Mouse (Mus musculus) T-helper 1 cell (primary cell): ENCODE measurements at regions not wholly inside any gene's neighbourhood (a gene's known extent, or its start where the extent isn't known, plus 50 kb on each side); places are given as distances from the start of the nearest gene placed in this dataset.

Source experiments
- in situ Hi-C: fragments of 300-600 bp; cut with MboI, MseI; formaldehyde crosslinking; loops from one replicate; pipeline ENCODE4 v1.15.1; 2025; ENCODE audit warnings: high pct_unique_total_duplicates

DNA sequence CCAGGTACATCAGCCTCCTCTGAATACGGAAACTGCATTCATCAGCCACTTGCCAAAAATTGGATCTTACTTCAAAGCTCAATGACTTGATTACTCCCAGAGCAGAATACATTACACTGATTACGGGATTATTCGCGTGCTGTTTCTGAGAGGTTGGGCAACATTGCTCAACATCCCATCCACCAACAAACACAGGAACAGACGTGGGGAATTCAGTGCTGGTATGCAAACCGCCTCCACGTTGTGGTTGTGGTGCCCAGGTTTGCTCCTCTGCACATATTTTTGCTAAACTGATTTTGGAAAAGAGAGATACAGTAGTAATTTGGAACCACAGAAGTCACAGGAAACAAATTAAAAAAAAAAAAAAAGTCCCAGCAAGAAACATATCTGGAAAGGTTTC is 266.9 kb downstream of the Dhx15 start:
- in situ Hi-C loops, result no loop called here

DNA sequence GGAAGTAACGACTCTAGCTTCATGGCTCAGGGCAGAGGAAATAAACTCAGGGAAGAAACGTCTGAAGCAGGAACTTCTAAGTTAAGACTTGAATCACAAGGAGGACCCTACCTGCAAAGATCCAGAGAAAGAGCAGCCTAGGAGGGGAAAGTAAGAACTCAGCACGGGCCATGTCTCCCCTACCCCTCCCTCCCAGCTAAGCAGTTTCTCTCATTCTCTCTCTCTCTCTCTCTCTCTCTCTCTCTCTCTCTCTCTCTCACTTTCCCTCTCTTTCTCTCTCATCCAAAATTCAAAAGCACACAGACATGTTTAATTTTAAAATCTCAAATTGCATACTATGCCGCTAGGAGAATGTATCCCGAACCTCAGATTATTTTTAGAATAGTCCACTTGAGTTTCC is 267.3 kb downstream of the Dhx15 start:
- in situ Hi-C loops, result no loop called here

DNA sequence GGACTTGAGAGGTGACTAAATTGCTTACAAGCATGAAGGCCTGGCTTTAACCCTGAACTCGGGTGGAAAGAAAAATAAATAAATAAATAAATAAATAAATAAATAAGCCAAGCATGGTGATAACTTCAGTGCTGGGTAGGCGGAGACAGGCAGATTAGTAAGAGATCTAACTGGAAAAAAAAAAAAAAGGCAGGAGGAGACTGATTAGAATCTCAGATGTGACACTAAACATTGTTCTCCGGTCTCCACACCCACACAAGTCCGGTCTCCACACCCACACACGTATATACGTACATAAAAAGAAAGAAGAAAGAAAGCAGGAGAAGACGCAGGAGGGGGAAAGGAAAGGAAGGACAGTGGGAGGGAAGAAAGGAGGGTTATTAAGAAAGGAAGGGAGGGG is 267.8 kb downstream of the Dhx15 start:
- in situ Hi-C loops, result no loop called here

DNA sequence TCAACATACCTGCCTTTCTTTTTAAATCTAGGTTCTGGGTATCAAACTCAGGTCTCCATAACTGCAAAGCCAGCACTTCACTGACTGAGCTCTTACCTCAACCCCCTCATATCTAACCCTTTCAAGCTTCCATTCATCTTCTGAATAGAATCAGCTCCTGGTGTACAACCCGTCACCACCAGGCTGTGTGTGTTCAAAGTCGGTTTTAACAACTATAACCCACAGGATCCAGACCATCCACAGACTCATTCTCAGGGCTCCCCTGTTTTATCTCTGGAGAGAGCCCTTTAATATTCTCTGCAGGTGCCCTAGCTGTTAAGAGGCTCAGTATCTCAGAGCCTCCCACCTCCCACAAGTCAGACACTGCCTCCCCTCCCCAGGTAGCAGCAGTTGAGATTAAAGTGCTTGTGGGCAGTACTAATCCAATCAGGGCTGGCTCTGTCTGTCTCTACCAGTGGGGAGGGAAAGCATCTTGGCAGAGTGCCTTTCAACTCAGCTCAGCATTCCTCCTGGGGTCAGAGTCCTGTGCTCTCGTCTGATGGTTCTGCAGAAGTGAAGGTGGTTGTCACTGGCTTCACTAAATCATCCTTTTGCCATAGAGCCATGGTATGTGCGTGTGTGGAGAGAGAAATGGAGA is 272.4 kb downstream of the Dhx15 start:
- in situ Hi-C loops, result no loop called here

DNA sequence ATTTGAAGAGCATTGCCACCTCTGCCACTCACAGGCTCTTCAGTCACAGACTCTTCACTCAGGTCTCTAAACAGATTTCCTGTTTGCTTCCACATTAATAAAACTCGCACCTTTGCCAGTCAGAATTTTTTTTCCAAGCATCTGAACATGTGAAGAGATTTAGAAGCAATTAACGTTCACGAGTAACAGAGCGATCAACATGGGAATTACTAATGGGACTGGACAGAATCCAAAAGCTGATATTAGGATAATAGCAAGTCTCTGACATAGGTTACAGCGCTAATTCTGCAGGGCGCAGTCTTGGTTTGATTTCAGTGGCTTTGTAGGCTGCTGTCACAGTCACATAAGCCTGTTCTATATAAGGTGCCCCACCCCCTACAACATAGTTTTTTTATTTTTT is 275.6 kb downstream of the Dhx15 start:
- in situ Hi-C loops, result no loop called here

DNA sequence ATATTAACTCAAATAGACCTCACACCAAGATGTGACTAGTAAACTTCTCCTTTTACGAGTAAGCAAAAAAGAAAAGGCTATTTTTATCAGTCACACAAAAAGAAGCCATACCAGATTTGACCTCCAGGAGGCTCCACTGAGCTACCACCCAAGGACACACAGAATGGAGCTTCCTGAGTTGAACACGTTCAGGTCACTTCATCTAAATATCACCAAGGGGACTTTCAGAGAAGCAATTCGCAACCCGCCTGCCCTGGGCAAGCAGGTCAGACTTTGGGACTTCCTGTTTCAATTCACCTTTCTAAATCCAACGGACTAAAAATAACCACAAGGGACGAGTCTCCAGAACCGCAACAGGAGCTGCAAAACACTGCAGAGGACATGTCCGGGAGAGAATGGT is 281.5 kb downstream of the Dhx15 start:
- in situ Hi-C loops, result no loop called here

DNA sequence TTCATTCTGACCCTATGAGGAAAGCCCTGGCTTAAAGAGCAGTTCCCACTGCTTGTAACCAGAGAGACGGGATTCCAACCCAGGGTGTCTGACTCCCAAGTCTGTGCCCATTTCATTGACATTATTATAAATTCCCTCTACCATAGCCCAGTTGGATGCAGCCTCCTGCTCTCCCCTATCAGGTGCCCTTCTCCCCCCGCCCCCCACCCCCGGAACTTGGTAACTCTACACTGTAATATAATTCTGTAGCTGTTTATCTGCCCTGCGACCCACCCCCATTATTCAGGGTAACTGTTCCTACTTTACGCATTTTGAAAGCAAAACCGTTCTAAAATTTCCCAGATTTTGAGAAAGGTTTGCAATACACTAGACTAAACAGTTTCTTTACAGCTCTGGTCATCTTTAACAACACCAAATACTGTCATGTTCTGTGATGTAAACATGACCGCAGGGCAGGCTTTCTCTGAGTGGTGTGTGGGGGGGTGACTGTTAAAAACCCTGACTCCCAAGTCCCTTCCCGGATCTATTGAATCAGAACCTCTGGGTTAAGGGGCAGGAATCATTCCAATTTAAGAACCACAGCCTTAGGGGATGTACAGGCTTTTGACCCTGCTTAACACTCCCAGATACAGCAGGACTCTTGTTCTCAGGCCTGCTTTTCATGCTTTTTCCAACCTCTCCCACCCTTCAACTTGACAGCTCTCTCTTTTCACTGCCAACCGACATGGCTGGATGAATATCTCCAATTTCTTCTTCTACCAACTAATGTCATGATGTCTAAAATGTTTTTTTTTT is 283.8 kb downstream of the Dhx15 start:
- in situ Hi-C loops, result no loop called here

DNA sequence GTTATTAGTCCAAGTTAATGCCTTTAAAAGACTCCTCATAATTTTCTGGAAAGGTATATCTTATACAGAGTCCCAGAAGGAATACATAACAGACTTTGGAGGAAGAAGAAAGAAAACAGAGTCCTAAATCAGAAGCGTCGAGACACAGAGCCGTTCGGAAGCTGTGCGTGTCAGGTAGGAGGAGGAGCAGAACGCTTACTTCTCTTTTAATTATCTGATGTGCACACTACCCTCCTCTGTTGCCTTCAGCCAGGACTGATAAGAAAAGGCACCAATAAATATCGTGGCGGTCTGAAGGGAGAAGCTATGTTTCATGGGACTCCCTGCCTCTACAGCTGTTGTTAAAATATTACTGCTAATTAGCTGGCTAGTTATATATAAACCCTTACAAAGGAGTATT is 296.2 kb downstream of the Dhx15 start:
- in situ Hi-C loops, result no loop called here

DNA sequence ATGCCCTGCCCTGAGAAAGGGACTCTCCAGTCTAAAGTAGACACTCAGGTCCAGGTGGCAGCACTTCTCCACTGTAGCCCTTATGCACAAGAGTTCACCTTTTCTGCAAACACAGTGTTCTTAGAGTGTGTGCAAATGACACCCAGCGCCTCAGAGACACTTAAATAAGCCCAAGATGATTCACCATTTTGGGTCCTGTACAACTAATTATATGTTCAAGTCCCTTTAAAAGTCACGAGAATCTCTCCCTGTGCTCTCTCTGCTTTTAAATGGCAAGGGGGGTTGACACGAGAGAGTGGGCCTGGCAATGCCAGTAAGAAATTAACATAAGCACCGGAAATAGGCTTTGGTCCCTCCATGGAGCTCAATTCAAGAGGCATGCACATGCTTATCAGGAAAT is 299.0 kb downstream of the Dhx15 start:
- in situ Hi-C loops, result no loop called here

DNA sequence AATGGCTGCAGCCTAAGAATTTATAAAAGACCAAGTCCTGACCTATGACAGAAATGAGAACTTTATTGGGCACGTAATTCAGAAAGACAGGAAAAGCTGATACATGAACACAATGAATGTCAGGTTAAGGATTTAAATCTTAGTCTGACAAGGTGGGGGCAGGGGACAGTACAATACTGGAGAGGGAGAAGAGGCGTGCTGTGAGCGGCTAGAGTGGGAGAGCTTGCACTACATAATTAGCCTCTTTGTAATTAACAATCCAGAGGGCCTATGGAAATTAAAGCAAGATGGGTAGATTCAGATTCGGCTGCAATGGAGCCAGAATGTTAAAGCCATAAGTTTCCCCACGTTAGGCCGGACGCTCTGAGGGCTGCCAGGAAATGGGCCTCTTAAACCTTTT is 301.9 kb downstream of the Dhx15 start:
- in situ Hi-C loops, result no loop called here

DNA sequence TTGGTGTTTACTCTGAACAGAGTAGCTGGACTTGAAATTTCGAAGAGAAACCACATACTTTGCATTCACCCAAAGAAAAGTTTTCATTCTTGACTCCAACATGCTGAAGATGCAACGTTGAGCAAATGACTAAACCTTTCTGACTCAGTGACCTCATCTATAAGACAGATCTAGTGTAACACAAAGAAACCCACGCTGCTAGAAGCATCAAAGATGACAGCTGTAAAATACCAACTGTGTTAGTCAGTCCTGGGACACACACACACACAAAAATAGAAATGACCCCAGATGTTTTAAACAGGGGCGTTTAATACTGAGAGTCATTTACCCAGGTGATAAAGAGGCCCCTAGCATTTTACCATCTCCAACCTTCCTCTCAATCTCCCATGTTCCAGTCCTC is 307.7 kb downstream of the Dhx15 start:
- in situ Hi-C loops, result no loop called here

DNA sequence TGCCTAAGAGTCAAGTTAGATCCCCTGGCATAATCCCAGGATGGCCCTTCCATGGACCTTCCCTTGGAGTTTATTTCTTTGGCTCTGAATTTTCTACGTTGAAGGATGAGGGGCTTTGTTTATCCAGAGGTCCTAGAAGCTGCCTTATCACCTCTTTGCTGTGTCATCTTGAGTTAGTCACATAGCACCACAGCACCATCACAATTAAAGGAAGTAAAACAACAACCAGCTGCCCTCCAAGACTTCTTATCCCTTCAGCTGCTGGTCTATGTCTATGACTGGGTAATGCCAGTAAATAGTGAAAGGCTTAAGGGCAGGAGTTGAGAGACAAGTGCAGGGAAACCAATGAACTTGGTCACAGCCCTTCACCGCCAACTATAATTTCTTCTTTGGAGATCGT is 308.1 kb downstream of the Dhx15 start:
- in situ Hi-C loops, result no loop called here

DNA sequence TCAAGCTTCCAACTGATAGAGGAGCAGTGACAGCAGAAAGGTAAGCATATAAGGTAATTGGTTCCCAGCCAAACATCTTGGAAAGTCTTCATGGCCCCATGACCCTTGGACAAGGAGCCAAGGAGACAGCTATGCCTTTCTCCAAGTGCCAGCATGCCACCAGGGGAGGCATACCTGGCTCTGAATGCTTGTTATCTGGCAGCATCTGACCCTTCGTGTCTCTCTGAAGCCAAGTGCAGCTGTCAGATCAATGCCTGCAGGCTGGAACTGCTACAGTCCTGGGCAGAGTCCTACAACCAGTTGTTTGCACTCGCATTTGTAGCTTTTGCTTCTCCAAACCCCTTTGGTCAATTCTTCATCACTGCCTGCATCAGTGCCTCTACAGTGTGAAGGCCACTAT is 309.3 kb upstream of the Ppargc1a start:
- in situ Hi-C loops, result no loop called here

DNA sequence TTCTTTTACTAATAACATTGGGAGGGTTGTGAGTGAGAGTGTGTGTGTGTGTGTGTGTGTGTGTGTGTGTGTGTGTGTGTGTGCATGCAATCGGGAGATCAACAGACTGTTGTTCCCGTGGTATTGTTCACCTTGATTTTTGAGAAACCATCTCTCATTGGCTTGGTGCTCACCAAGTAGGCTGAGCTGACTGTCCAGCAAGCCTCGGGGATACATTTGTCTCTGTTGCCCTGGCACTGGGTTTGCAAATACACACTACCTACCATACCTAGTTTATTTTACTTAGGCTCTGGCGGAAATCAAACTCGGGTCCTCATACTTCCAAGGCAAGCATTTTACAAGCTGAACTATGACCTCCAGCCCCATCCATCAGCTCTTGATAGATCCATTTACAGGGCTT is 306.0 kb upstream of the Ppargc1a start:
- in situ Hi-C loops, result loop anchor here (25.0 kb wide), 1 partner anchor 339 kb away; no protein-coding TSS in a partner anchor

DNA sequence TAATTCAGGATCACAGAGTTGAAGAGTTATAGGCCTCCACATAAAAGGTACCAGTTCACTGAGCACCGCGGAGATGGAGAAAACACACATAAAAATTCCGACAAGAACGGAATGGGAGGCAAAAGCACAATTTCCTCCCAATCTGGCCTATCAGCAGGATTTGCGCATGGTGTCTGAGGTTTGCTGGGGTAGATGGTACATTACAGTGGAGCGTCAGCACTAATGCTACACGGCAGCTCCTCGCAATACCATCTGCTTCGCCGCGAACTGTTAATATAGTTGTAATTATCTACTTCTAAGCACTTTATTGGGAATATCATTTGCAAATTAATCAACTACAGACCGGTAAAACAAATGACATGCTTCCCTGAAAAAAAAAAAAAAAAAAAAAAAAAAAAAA is 304.2 kb upstream of the Ppargc1a start:
- in situ Hi-C loops, result loop anchor here (25.0 kb wide), 1 partner anchor 341 kb away; no protein-coding TSS in a partner anchor

DNA sequence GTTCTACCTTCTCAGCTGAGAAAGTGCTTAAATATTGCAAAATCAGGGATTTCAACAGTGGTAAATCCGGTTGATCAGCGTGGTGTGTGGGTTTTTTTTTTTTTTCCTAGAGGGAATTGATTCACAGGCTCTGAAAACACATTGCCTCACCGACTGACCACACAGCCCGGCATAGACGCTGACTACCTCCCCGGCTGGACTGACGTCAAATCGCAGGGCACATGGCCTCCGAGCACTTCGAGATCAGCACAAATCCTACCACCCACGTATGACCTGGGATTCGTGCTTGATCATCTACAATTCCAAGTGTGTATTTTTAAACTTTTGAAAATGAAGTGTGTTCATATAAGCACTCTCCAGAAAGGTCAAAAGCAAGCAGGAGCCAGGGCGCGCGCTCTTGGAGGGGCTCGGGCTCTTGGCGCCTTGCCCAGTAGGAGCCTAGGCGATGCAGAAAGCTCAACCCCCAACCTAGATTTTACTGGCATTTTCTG is 300.7 kb upstream of the Ppargc1a start:
- in situ Hi-C loops, result loop anchor here (25.0 kb wide), 1 partner anchor 344 kb away; no protein-coding TSS in a partner anchor

DNA sequence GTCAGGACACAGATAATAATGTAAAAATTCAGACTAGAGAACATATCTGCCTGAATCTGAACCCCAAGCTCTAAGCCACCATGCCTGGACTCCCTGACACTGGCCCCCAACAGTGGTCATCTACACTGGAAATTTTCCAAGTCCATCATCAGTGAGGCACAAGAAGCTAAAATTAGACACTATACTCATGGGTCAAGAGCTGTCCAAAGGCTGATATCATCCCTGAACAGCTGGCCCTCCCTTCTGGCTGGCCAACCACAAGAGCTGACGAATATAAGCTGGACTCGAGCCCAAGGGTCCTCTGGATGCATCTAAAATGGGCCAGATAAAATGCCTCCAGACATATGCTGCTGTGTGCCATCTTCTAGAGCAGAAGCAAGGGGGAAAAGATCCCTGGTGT is 298.5 kb upstream of the Ppargc1a start:
- in situ Hi-C loops, result loop anchor here (25.0 kb wide), 1 partner anchor 346 kb away; no protein-coding TSS in a partner anchor

DNA sequence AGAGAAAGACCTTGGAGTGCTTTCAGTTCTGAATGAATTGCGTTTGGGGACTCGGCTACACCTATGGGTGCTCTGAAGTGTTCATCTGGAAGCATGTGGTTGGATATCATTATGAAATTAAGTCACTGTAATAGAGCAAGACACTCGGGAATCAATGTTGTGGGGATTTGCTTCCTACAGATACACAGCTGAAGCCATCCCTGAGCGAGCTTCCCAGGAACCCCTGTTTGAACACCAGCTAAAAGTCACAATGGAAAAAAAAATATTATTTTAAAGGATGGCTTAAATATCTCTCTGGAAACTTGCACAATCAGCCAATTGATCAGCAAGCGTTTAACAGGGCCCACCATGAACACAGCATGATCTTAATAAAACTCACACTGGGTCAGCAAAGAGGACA is 293.0 kb upstream of the Ppargc1a start:
- in situ Hi-C loops, result loop anchor here (25.0 kb wide), 1 partner anchor 352 kb away; no protein-coding TSS in a partner anchor

DNA sequence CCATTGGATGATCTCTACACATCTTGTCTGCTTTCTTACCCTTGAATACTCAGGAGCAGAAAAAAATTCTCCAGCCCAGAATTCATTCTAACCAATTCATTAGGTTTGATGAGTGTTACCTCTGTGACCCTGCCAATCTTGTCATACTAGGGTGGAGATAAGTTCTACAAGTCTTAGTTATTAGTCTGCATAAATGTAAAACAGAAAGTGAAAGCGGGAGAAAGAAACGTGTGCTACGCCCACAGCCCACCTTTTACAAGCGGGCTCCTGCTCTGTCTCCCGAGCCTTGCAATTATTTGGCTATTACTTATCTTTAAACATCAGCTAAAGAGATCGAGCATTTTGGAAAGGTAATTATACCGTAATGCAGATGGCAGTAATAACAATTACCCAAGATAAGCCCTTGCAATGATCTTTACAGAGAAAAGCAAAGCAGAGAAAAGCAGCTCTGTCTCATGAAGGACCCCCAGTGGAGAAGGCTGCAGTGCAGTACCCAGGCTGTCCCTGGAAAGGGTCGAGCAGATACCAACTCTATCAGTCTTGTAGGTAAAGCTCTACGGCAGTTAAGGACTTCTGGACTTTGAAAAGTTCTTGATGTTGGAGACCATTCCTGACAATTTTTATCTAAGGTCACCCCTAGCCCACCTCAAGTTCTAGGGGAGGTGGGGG is 286.1 kb upstream of the Ppargc1a start:
- in situ Hi-C loops, result loop anchor here (25.0 kb wide), 1 partner anchor 359 kb away; no protein-coding TSS in a partner anchor

DNA sequence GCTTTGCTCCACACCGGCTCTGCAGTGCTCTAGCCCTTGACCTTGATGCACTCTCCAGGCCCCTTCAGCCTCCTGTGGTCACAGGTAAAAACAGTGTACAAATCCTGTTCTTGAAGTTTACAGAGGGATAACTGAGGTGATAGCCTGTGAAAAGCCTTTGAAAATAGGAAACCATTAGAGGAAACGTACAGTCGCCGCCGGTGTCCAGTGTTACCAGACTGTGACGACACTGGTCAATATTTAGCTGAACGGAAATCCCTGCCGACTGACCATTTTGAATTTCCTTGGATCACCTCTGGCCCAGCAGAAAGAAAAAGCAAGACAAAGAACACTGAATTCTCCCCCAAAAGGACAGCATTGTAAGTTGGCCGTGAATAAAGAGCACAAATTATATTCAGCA is 282.6 kb upstream of the Ppargc1a start:
- in situ Hi-C loops, result loop anchor here (25.0 kb wide), 1 partner anchor 362 kb away; no protein-coding TSS in a partner anchor

DNA sequence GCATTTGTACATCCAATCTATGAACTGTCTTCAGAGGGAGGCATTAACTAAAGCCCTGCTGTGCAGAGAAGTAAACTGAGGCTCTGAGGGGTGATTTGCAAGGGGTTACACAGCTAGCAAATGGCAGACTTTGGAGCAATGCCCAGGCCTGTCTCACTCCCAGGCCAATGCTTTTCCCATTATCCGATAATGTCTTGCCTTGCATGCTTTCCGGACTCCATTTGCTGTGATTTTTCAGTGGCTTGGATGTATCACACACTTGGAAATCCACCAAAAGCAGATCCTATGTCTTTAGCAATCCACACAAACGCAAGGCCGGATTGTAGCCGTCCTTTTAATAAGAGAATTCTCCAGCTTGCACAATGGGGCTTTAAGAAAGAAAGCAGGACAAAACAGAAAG is 281.7 kb upstream of the Ppargc1a start:
- in situ Hi-C loops, result no loop called here

DNA sequence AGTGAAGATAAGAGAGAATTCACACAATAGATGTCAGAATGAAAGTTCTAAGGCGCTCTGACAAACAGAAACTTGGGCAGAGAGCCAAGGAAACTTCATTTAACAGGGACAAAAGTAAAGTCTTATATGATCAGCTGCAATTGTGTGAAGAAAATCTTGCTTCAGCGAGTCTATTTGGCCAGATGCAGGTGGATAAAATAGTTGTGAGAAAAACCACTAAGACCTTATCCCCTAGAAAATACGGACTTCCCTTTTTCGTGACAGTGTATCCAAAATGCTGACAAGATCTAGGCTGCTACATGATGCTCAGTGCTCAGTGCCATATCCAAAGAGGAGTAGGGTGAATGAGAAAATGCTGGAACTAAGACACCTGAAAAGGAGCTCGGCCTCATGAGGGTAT is 274.7 kb upstream of the Ppargc1a start:
- in situ Hi-C loops, result no loop called here
